Mouse (Mus musculus) ovary, adult 10 weeks (tissue): ENCODE measurements around the gene Dll4. TPM values are rescaled to one million over a fixed set of nuclear protein-coding genes. Genes with fewer than 3 reads are reported as not detected.

Experiments
- polyA plus RNA-seq: library from polyadenylated mRNA; stranded (reverse); fragments of 350-450 nt; fragmentation: Illumina TruSeq; extraction: RNeasy Lipid Tissue Mini Kit (QIAGEN cat#74804); gene quantifications from one replicate; pipeline ENCODE4 v1.2.3, GENCODE M21; 2014

The Dll4 gene
- 0.14 TPM for polyA plus RNA-seq

DNA sequence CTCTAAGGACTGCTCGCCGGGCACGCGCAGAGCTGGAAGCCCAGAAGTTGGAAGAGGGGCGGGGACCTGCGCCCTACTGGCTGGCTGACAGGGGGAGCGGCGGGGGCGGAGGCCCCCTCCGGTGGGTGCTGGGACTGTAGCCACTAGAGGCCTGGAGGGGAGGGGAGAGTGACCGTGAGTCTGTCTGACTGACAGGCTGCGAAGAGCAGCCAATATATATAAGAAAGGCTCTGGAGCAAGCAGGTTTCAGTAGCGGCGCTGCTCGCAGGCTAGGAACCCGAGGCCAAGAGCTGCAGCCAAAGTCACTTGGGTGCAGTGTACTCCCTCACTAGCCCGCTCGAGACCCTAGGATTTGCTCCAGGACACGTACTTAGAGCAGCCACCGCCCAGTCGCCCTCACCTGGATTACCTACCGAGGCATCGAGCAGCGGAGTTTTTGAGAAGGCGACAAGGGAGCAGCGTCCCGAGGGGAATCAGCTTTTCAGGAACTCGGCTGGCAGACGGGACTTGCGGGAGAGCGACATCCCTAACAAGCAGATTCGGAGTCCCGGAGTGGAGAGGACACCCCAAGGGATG, at the start of gene Dll4:
Dll4 (plus strand) TSS at position 217 of the 576 bp plus-strand sequence.

GRCm38 (mm10) chr2:119288270-119288882, 37.2 kb upstream of the Dll4 start, which contains the start of gene Vps18:
Gene Vps18, plus strand, starts transcription at chr2:119288740.

DNA sequence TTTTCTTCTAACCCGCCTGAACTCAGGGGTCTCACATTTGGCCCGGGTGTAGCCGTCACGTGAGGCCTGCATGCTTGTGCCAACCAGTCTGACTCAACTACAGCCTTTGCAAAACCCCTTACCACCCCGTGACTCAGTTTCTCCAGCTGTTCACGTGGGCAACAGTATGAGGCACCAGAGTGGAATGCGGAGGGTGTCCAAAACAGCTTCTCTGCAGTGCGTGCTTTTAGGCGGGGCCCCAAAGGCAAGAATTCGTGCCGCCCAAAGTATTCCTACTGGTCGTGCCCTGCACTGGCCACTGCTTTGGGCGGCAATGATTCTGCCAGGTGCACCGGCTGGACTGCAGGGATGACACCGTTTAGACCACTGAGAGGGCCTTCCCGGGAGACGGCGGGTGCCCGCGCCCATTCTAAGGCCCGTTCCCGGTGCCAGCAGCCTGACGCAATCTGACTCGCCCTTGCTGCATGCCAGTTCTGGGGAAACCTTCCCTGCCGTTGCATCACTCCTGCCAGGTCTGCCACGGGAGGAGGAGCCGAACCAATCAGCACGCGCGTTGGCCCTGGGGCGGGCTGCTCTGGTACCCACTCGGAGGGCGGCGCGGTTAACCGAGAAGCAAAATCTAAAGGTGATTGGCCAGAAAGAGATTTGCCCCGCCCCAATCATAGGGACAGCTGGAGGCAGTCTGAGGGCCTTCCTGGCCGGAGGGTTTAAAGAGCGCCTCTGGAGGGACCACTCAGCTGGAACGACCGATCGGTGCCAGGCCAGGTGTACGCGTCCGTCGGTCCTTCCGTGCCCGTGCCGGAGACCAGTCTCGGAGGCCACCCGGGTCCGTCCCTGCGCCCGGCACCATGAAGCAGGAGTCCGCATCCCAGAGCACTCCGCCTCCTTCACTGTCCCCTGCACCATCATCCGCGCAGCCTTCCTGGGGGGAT, 25.2 kb downstream of the Dll4 start, which contains the start of gene Chac1:
Chac1 (plus strand) TSS at position 675 of the 932 bp plus-strand sequence.

Other genes starting within 250 kb of the Dll4 start
- gene Rad51, start 213.0 kb upstream of the Dll4 start, polyA plus RNA-seq = 13.3 TPM
- 18.4 TPM for gene Rmdn3, start 168.8 kb upstream of the Dll4 start, polyA plus RNA-seq
- gene Gchfr, start 158.0 kb upstream of the Dll4 start, polyA plus RNA-seq = not detected
- not detected for gene Gm14137, start 151.3 kb upstream of the Dll4 start, polyA plus RNA-seq
- gene Zfyve19, start 117.2 kb upstream of the Dll4 start, polyA plus RNA-seq = 2.7 TPM
- gene Dnajc17, start 117.0 kb upstream of the Dll4 start, polyA plus RNA-seq = 1.8 TPM
- not detected for gene Ppp1r14d, start 95.9 kb upstream of the Dll4 start, polyA plus RNA-seq
- 1.3 TPM for gene Spint1, start 88.4 kb upstream of the Dll4 start, polyA plus RNA-seq
- not detected for gene Rhov, start 54.5 kb upstream of the Dll4 start, polyA plus RNA-seq
- gene Vps18, start 37.0 kb upstream of the Dll4 start, polyA plus RNA-seq = 0.29 TPM
- not detected for gene Chac1, start 25.4 kb downstream of the Dll4 start, polyA plus RNA-seq
- 26.7 TPM for gene Ino80, start 151.9 kb downstream of the Dll4 start, polyA plus RNA-seq
- 0.51 TPM for gene Exd1, start 221.8 kb downstream of the Dll4 start, polyA plus RNA-seq
- 200 TPM for gene Chp1, start 221.9 kb downstream of the Dll4 start, polyA plus RNA-seq